Comparison of ENCODE assay signal across 12 mouse cellular contexts in the genomic region with DNA sequence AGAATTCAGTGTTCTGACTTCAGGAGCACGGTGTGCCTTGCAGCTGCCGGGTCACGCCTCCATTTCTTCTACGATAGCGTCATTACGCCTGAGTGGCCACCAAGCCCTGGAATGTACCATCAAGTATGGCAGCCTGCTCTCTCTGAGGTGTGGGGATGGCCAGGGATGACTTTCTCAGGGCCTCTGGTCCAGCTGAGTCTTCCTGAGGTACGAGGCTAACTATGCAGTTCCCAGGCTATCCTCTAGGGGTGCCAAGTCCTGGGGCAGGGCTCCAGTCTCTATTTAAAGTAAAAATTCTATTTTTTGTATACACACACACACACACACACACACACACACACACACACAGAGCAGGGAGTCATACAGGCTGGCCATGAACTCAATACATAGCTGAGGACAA. TPM values are rescaled to one million over a fixed set of nuclear protein-coding genes. Genes with fewer than 3 reads are reported as not detected.
DNase-seq lines count a peak whose midpoint lies in the region; ATAC-seq and TF ChIP-seq lines count a peak whose summit lies in the region.
"Had no signal": no experiment of that assay in that cellular context is flagged by ENCODE, and none has a peak within 500 bp of the region (broad histone marks: within the 10 kb centered on the region; RNA-seq: fewer than 3 reads in every experiment).

No protein-coding gene starts in this region.

- WGBS in kidney, adult 2 months: 57% methylated on average over 7 of the region's 7 CpGs

- TF ChIP-seq POLR2A in kidney, adult 2 months (IDR thresholded peaks at IDR 0.05; ENCODE audit: low read depth, low read length): no peak

- no peaks in the 10 kb centered on the region for H3K36me3 ChIP-seq in kidney, adult 2 months (ENCODE audit: control insufficient read depth, insufficient read depth, low read length)

- no peaks in the 10 kb centered on the region for H3K27me3 ChIP-seq in kidney, adult 2 months (replicated peaks; ENCODE audit: control insufficient read depth, insufficient read depth, low read length)

- ATAC-seq in erythroid progenitor cell, adult 5-6 weeks (replicated peaks; ENCODE audit: low FRiP score, poor library complexity, severe bottlenecking): peak; percentile 69
- ATAC-seq: forebrain, embryonic 16.5 days had no signal

- peak; percentile 48; the same call in 1 of the 2 replicates for TF ChIP-seq CTCF in kidney, adult 2 months (conservative IDR thresholded peaks at IDR 0.05; ENCODE audit: insufficient read depth, insufficient read length, low read depth, low read length)

- H3K4me3 ChIP-seq in kidney, adult 2 months (ENCODE audit: insufficient read depth, low read depth, low read length): no peak overlapping the region

- DNase-seq in kidney, adult 2 months: no peak
- no peak for DNase-seq in kidney, adult 8-10 months
- DNase-seq in thymus, postnatal 4 days: peak; percentile 62
- no peak for DNase-seq in thymus, postnatal 10 days (ENCODE audit: low spot score in 2 of 2)
- DNase-seq in natural killer cell, adult 2 months (ENCODE audit: low spot score in 2 of 2): no peak
- DNase-seq in layer of hippocampus, postnatal 14 days (ENCODE audit: low spot score in 2 of 2): no peak
- no peak for DNase-seq in heart, adult 11 months
- DNase-seq: cerebellum, adult 9-10 months; kidney, postnatal 14 days; lung, postnatal 4 days had no signal

- H3K27ac ChIP-seq in kidney, adult 2 months (ENCODE audit: insufficient read depth, low read depth, low read length): no peak overlapping the region

- no peaks in the 10 kb centered on the region for H3K4me1 ChIP-seq in kidney, adult 2 months (ENCODE audit: control insufficient read depth, insufficient read depth, low read length)

RNA-seq across cellular contexts. Expression of a gene that starts 12.4 kb away (rescaled TPM):
- 146 and 165 TPM in 2 replicates for polyA plus RNA-seq in kidney, adult 2 months (2012; rRNA removed)
- 26.4 and 47.6 TPM in 2 replicates for total RNA-seq in erythroid progenitor cell, adult 5-6 weeks (2015; ENCODE audit: low replicate concordance)
- 21.2 and 34.5 TPM in 2 replicates for total RNA-seq in erythroid progenitor cell, adult 5-6 weeks (2017; ENCODE audit: low replicate concordance)
- total RNA-seq in layer of hippocampus, postnatal 14 days (2021): 10 to 100 TPM; 64.7 to 67.4 TPM

RNA-seq across cellular contexts. Expression of a gene that starts 20.1 kb away (rescaled TPM):
- polyA plus RNA-seq in kidney, adult 2 months (2012; rRNA removed): 22.1 and 22.2 TPM in 2 replicates
- 20.5 and 34.4 TPM in 2 replicates for total RNA-seq in erythroid progenitor cell, adult 5-6 weeks (2015; ENCODE audit: low replicate concordance)
- total RNA-seq in erythroid progenitor cell, adult 5-6 weeks (2017; ENCODE audit: low replicate concordance): 15.7 and 22.9 TPM in 2 replicates
- total RNA-seq in layer of hippocampus, postnatal 14 days (2021): 10 to 100 TPM in 1 of 2 experiments, 1 to 10 TPM in 1; 9.3 to 11.4 TPM
